ENCODE assay signal across 27 mouse cellular contexts in the genomic region with DNA sequence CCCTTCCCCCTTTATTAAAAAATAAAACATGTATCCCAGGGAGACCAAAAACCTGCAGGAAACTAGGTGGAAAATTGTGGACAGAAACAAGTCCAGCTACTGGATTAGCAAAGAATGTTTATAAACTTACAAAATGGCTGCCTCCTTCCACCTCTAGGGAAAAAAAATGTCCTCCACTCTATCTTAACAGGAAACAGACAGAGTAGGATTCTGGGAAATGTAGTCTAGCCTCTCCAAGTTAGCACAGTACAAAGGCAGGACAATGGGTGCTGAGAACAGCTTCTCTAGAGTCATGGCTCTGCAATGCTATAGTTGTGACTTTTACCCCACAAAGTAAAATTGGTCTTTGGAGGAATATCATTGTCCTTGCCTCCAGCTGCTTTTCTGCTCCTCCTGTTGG. TPM values are rescaled to one million over a fixed set of nuclear protein-coding genes. Genes with fewer than 3 reads are reported as not detected.
DNase-seq lines count a peak whose midpoint lies in the region; ATAC-seq lines count a peak whose summit lies in the region.
"Had no signal": no experiment of that assay in that cellular context is flagged by ENCODE, and none has a peak within 500 bp of the region (broad histone marks: within the 10 kb centered on the region; RNA-seq: fewer than 3 reads in every experiment).

No protein-coding gene starts in this region.

- H3K4me3 ChIP-seq in limb, embryonic 11.5 days (ENCODE audit: low read depth, low read length), result no peak overlapping the region
- no peak overlapping the region for H3K4me3 ChIP-seq in limb, embryonic 10.5 days
- H3K4me3 ChIP-seq: embryonic facial prominence, embryonic 12.5 days; gastrocnemius, adult 2 months; hindbrain, embryonic 15.5 days; kidney, embryonic 15.5 days; limb, embryonic 15.5 days; liver, embryonic 15.5 days; lung, embryonic 15.5 days; stomach, embryonic 15.5 days had no signal

- no peaks in the 10 kb centered on the region for H3K9me3 ChIP-seq in limb, embryonic 11.5 days (ENCODE audit: control insufficient read depth, low read length)
- no peaks in the 10 kb centered on the region for H3K9me3 ChIP-seq in limb, embryonic 10.5 days (replicated peaks)
- H3K9me3 ChIP-seq: embryonic facial prominence, embryonic 12.5 days; G1E; hindbrain, embryonic 15.5 days; kidney, embryonic 15.5 days; limb, embryonic 15.5 days; liver, embryonic 15.5 days; lung, embryonic 15.5 days; stomach, embryonic 15.5 days had no signal

- no peaks in the 10 kb centered on the region for H3K4me1 ChIP-seq in limb, embryonic 11.5 days (ENCODE audit: control insufficient read depth, insufficient read depth, low read length)
- H3K4me1 ChIP-seq in limb, embryonic 10.5 days, result no peaks in the 10 kb centered on the region
- H3K4me1 ChIP-seq: embryonic facial prominence, embryonic 12.5 days; hindbrain, embryonic 15.5 days; kidney, embryonic 15.5 days; limb, embryonic 15.5 days; liver, embryonic 15.5 days; lung, embryonic 15.5 days; stomach, embryonic 15.5 days had no signal

- no peak overlapping the region for H3K9ac ChIP-seq in limb, embryonic 11.5 days (ENCODE audit: low read length)
- H3K9ac ChIP-seq: embryonic facial prominence, embryonic 12.5 days; hindbrain, embryonic 15.5 days; kidney, embryonic 15.5 days; limb, embryonic 15.5 days; liver, embryonic 15.5 days; lung, embryonic 15.5 days; stomach, embryonic 15.5 days had no signal

- H3K4me2 ChIP-seq in limb, embryonic 11.5 days (ENCODE audit: low read depth, severe bottlenecking), result no peak overlapping the region
- H3K4me2 ChIP-seq: embryonic facial prominence, embryonic 12.5 days; heart, embryonic 11.5 days; hindbrain, embryonic 15.5 days; kidney, embryonic 15.5 days; limb, embryonic 15.5 days; liver, embryonic 15.5 days; lung, embryonic 15.5 days; stomach, embryonic 15.5 days had no signal

- peak; percentile 26 for DNase-seq in embryo, embryonic 10.5 days (ENCODE audit: low spot score)
- no peak for DNase-seq in embryo, embryonic 10 days (ENCODE audit: low spot score)
- peak; percentile 18 for DNase-seq in limb, embryonic 11.5 days (ENCODE audit: low spot score)
- no peak for DNase-seq in limb, embryonic 10.5 days (ENCODE audit: low spot score)
- peak; percentile 3 for DNase-seq in WW6 (ENCODE audit: low read depth, low spot score)
- peak; percentile 38 for DNase-seq in retina, postnatal 1 day
- DNase-seq in urinary bladder, adult 18-20 months (ENCODE audit: low spot score in 2 of 2), result no peak
- no peak for DNase-seq in right cerebral cortex, adult 2 months (ENCODE audit: low spot score in 2 of 2)
- DNase-seq: adrenal gland, postnatal 25 days; cerebellum, adult 9-10 months; gastrocnemius, adult 2 months; kidney, postnatal 4 days; lung, postnatal 36 days; right cerebral cortex, adult 18-20 months; thymus, postnatal 36 days had no signal

- ATAC-seq in limb, embryonic 11.5 days (ENCODE audit: insufficient number of reproducible peaks, low FRiP score, low TSS enrichment, low read depth), result no peak
- ATAC-seq: intestine, postnatal 0 days had no signal

- H3K27ac ChIP-seq in limb, embryonic 11.5 days (replicated peaks; ENCODE audit: low read depth, low read length), result no peak overlapping the region
- no peak overlapping the region for H3K27ac ChIP-seq in limb, embryonic 10.5 days
- H3K27ac ChIP-seq: embryonic facial prominence, embryonic 12.5 days; gastrocnemius, adult 2 months; hindbrain, embryonic 15.5 days; kidney, embryonic 15.5 days; limb, embryonic 15.5 days; liver, embryonic 15.5 days; lung, embryonic 15.5 days; stomach, embryonic 15.5 days had no signal

- H3K27me3 ChIP-seq in limb, embryonic 11.5 days (ENCODE audit: control insufficient read depth, insufficient read depth, low read length), result no peaks in the 10 kb centered on the region
- H3K27me3 ChIP-seq in limb, embryonic 10.5 days (ENCODE audit: low read depth, poor library complexity, severe bottlenecking), result peaks cover 20% of the 10 kb centered on the region
- H3K27me3 ChIP-seq: embryonic facial prominence, embryonic 12.5 days; hindbrain, embryonic 15.5 days; kidney, embryonic 15.5 days; limb, embryonic 15.5 days; lung, embryonic 15.5 days; stomach, embryonic 15.5 days had no signal

- H3K36me3 ChIP-seq in limb, embryonic 11.5 days (ENCODE audit: control insufficient read depth, insufficient read depth, low read length), result no peaks in the 10 kb centered on the region
- H3K36me3 ChIP-seq in limb, embryonic 10.5 days, result no peaks in the 10 kb centered on the region
- H3K36me3 ChIP-seq: embryonic facial prominence, embryonic 12.5 days; G1E; hindbrain, embryonic 15.5 days; kidney, embryonic 15.5 days; limb, embryonic 15.5 days; liver, embryonic 15.5 days; lung, embryonic 15.5 days; stomach, embryonic 15.5 days had no signal

RNA-seq across cellular contexts. Expression of gene Gm9817, which starts 3.5 kb away (rescaled TPM):
- polyA plus RNA-seq in limb, embryonic 11.5 days (2014; fragmentation: Nextera tagmentation; extraction: Ambion mirVana), result not detected in 2 replicates
- polyA plus RNA-seq in limb, embryonic 10.5 days (2016; fragmentation: Nextera tagmentation; extraction: Ambion mirVana), result not detected in 2 replicates
- polyA plus RNA-seq: embryonic facial prominence, embryonic 12.5 days; forebrain, embryonic 11.5 days; heart, embryonic 11.5 days; kidney, embryonic 15.5 days; liver, embryonic 15.5 days; lung, embryonic 15.5 days; neural tube, embryonic 11.5 days had no signal

Comparison
In these comparisons a context has a peak if more than half of its experiments do, and no peak if none do; other contexts are left out.
1. DNase-seq: peak in embryo, embryonic 10.5 days (single experiment), limb, embryonic 11.5 days (single experiment), WW6 (single experiment) and retina, postnatal 1 day (single experiment); none in embryo, embryonic 10 days (single experiment), limb, embryonic 10.5 days (single experiment), urinary bladder, adult 18-20 months (0 of 2) and right cerebral cortex, adult 2 months (0 of 2).